Mouse (Mus musculus) stomach, postnatal 0 days (tissue): ENCODE results near the gene Hist1h4b. TPM values are rescaled to one million over a fixed set of nuclear protein-coding genes. Genes with fewer than 3 reads are reported as not detected.

ENCODE experiments used
- ATAC-seq: fragments of 200-750 bp; cut with Nextera tagmentation; 2 replicates; pipeline ENCODE4 v1.8.0; 2017; ENCODE audit not compliant: low FRiP score, low TSS enrichment
- DNase-seq: peaks from one replicate; pipeline ENCODE4 v3.0.0-alpha.2; 2016; ENCODE audit warnings: low spot score
- H3K27ac ChIP-seq: fragments of 300-500 bp; sonication (generic); replicated peaks from 2 replicates; pipeline ENCODE4 v1.5.1; 2014; ENCODE audit warnings: mild to moderate bottlenecking, control low read depth
- H3K27me3 ChIP-seq: fragments of 300-500 bp; sonication (generic); 2 replicates; pipeline ENCODE4 v1.6.1; 2014; ENCODE audit warnings: low read length; ENCODE audit not compliant: control insufficient read depth, insufficient read depth
- H3K36me3 ChIP-seq: fragments of 300-500 bp; sonication (generic); 2 replicates; pipeline ENCODE4 v1.6.1; 2014; ENCODE audit warnings: low read length, mixed read lengths; ENCODE audit not compliant: control insufficient read depth, insufficient read depth
- H3K4me1 ChIP-seq: fragments of 300-500 bp; sonication (generic); replicated peaks from 2 replicates; pipeline ENCODE4 v1.6.1; 2014; ENCODE audit warnings: antibody characterized with exemption; ENCODE audit not compliant: control insufficient read depth, insufficient read depth
- H3K4me2 ChIP-seq: fragments of 300-500 bp; sonication (generic); replicated peaks from 2 replicates; pipeline ENCODE4 v1.6.1; 2014; ENCODE audit warnings: low read depth, mild to moderate bottlenecking, control low read depth, moderate library complexity
- H3K4me3 ChIP-seq: fragments of 300-500 bp; sonication (generic); 2 replicates; pipeline ENCODE4 v1.5.1; 2014; ENCODE audit warnings: low read depth, low read length, control low read depth
- H3K9ac ChIP-seq: fragments of 300-500 bp; sonication (generic); 2 replicates; pipeline ENCODE4 v1.6.1; 2014; ENCODE audit warnings: mild to moderate bottlenecking, low read length, control low read depth, mixed read lengths
- H3K9me3 ChIP-seq: fragments of 300-500 bp; sonication (generic); 2 replicates; pipeline ENCODE4 v1.6.1; 2016; ENCODE audit warnings: low read length; ENCODE audit not compliant: control insufficient read depth
- CTCF ChIP-seq: IDR thresholded peaks from 2 replicates; pipeline ENCODE4 v1.5.1; 2016; ENCODE audit warnings: antibody characterized with exemption, low read depth, mild to moderate bottlenecking, moderate library complexity
- EP300 ChIP-seq: optimal IDR thresholded peaks from 2 replicates; pipeline ENCODE3; 2016; ENCODE audit warnings: antibody characterized with exemption
- WGBS: fragments of 180-500 bp; shearing (Covaris S2); extraction: QIAGEN DNeasy Blood & Tissue Kit; methylation state at CpG from one replicate; pipeline ENCODE4 v1.1.7; 2014; 5-methylcytosine and 5-hydroxymethylcytosine counted together
- microRNA-seq: library from miRNA; unstranded; fragments of <30 nt; microRNA quantifications from one replicate; pipeline ENCODE4, GENCODE M21; 2016
- polyA plus RNA-seq: library from polyadenylated mRNA; unstranded; fragments of >200 nt; fragmentation: Nextera tagmentation; extraction: Ambion mirVana; gene quantifications from 2 replicates; pipeline ENCODE4 v1.2.1, GENCODE M21; 2015

Hist1h4b gene
- polyA plus RNA-seq, 1 experiment from 2014 or later = 2.0 TPM

GRCm38 (mm10) chr13:23806422-23807052 is 49.7 kb downstream of the Hist1h4b start, which contains the start of gene Slc17a2:
Gene Slc17a2, plus strand, starts transcription at chr13:23806993.
- WGBS = 62% methylated on average over 15 of the region's 15 CpGs

More at GRCm38 (mm10) chr13:23806422-23807052, 49.7 kb downstream of the Hist1h4b start, which contains the start of gene Slc17a2:
- TF ChIP-seq EP300 = no peak
- no peak for TF ChIP-seq CTCF
- Histone ChIP-seq H3K9me3 (no peaks in the 10 kb centered on the region), H3K4me1 (no peaks in the 10 kb centered on the region), H3K4me3 (no peak within 1 kb of the TSS), H3K4me2 (no peak within 1 kb of the TSS), H3K27ac (no peak within 1 kb of the TSS), H3K36me3 (no peaks in the 10 kb centered on the region), H3K9ac (no peak within 1 kb of the TSS), H3K27me3 (no peaks in the 10 kb centered on the region)
- DNase-seq (peak; percentile 21), ATAC-seq (peak; percentile 81)

Small RNA genes lying within 50 kb of the gene (microRNA-seq; reads per million reads assigned to microRNA genes)
- gene Gm44314 (not detected), gene Gm44484 (not detected)

Other genes with a start within 250 kb of the Hist1h4b start
- gene Hist1h4h, start 226.0 kb upstream of the Hist1h4b start, polyA plus RNA-seq = 13.7 and 18.3 TPM in 2 replicates
- 4.5 and 8.9 TPM in 2 replicates for gene Hist1h2af, start 223.1 kb upstream of the Hist1h4b start, polyA plus RNA-seq
- gene Hist1h3g, start 221.6 kb upstream of the Hist1h4b start, polyA plus RNA-seq = 2.3 and 3.4 TPM in 2 replicates
- gene Hist1h2bh, start 213.6 kb upstream of the Hist1h4b start, polyA plus RNA-seq = 0.30 and 0.62 TPM in 2 replicates
- gene Hist1h3f, start 213.0 kb upstream of the Hist1h4b start, polyA plus RNA-seq = 0.51 and 0.78 TPM in 2 replicates
- gene Hist1h4f, start 205.4 kb upstream of the Hist1h4b start, polyA plus RNA-seq = 0.38 TPM in 1 of 2 replicates, not detected in the other
- 0.22 and 0.34 TPM in 2 replicates for gene Hist1h1d, start 203.8 kb upstream of the Hist1h4b start, polyA plus RNA-seq
- 1.6 and 3.3 TPM in 2 replicates for gene Hist1h3e, start 194.6 kb upstream of the Hist1h4b start, polyA plus RNA-seq
- gene Hist1h2ae, start 185.8 kb upstream of the Hist1h4b start, polyA plus RNA-seq = 15.3 and 29.5 TPM in 2 replicates
- 4.9 and 10.5 TPM in 2 replicates for gene Hist1h2bg, start 185.6 kb upstream of the Hist1h4b start, polyA plus RNA-seq
- 1.1 and 3.2 TPM in 2 replicates for gene Hist1h2bf, start 182.8 kb upstream of the Hist1h4b start, polyA plus RNA-seq
- gene Hist1h2ad, start 182.6 kb upstream of the Hist1h4b start, polyA plus RNA-seq = 0.67 and 0.79 TPM in 2 replicates
- gene Hist1h3d, start 181.2 kb upstream of the Hist1h4b start, polyA plus RNA-seq = 1.7 and 4.2 TPM in 2 replicates
- 32.0 and 48.7 TPM in 2 replicates for gene Hist1h4d, start 175.4 kb upstream of the Hist1h4b start, polyA plus RNA-seq
- gene Hist1h2be, start 135.9 kb upstream of the Hist1h4b start, polyA plus RNA-seq = 0.64 and 0.73 TPM in 2 replicates
- gene Hist1h1e, start 134.5 kb upstream of the Hist1h4b start, polyA plus RNA-seq = 5.9 and 9.1 TPM in 2 replicates
- gene Hist1h2ac, start 73.1 kb upstream of the Hist1h4b start, polyA plus RNA-seq = 0.57 and 0.74 TPM in 2 replicates
- gene Hist1h2bc, start 72.8 kb upstream of the Hist1h4b start, polyA plus RNA-seq = 105 and 115 TPM in 2 replicates
- gene Hist1h1t, start 61.2 kb upstream of the Hist1h4b start, polyA plus RNA-seq = not detected in 2 replicates
- 2.1 and 3.2 TPM in 2 replicates for gene Hist1h4c, start 58.6 kb upstream of the Hist1h4b start, polyA plus RNA-seq
- 11.2 and 12.9 TPM in 2 replicates for gene Hfe, start 46.2 kb upstream of the Hist1h4b start, polyA plus RNA-seq
- gene Hist1h1c, start 18.2 kb upstream of the Hist1h4b start, polyA plus RNA-seq = 96.1 and 104 TPM in 2 replicates
- gene Hist1h3c, start 11.4 kb upstream of the Hist1h4b start, polyA plus RNA-seq = 1.2 and 1.8 TPM in 2 replicates
- 0.40 and 0.91 TPM in 2 replicates for gene Hist1h2bb, start 10.3 kb upstream of the Hist1h4b start, polyA plus RNA-seq
- 7.3 and 15.7 TPM in 2 replicates for gene Hist1h2ab, start 5.9 kb upstream of the Hist1h4b start, polyA plus RNA-seq
- gene Hist1h3b, start 4.7 kb upstream of the Hist1h4b start, polyA plus RNA-seq = 3.9 and 6.7 TPM in 2 replicates
- gene Hist1h4a, start 4.2 kb downstream of the Hist1h4b start, polyA plus RNA-seq = 0.34 and 0.80 TPM in 2 replicates
- gene Hist1h3a, start 5.4 kb downstream of the Hist1h4b start, polyA plus RNA-seq = 1.9 and 3.7 TPM in 2 replicates
- gene Hist1h1a, start 6.7 kb downstream of the Hist1h4b start, polyA plus RNA-seq = 0.64 and 1.4 TPM in 2 replicates
- 0.18 and 0.29 TPM in 2 replicates for gene Trim38, start 12.9 kb downstream of the Hist1h4b start, polyA plus RNA-seq
- 0.59 and 0.61 TPM in 2 replicates for gene Slc17a2, start 50.0 kb downstream of the Hist1h4b start, polyA plus RNA-seq
- gene Slc17a3, start 82.4 kb downstream of the Hist1h4b start, polyA plus RNA-seq = not detected in 2 replicates
- not detected in 2 replicates for gene Slc17a1, start 110.7 kb downstream of the Hist1h4b start, polyA plus RNA-seq
- 0.07 and 0.21 TPM in 2 replicates for gene Slc17a4, start 158.0 kb downstream of the Hist1h4b start, polyA plus RNA-seq
- not detected in 2 replicates for gene Hist1h2ba, start 177.1 kb downstream of the Hist1h4b start, polyA plus RNA-seq
- gene Hist1h2aa, start 177.4 kb downstream of the Hist1h4b start, polyA plus RNA-seq = not detected in 2 replicates
- gene Scgn, start 234.2 kb downstream of the Hist1h4b start, polyA plus RNA-seq = 10.9 and 11.3 TPM in 2 replicates